Mouse (Mus musculus) adipocyte (in vitro differentiated cells): ENCODE data around the gene Vps37d.
A peak's percentile ranks its signal among the peaks of the same experiment; 100 is the strongest.

Experiments
- DNase-seq: peaks from one replicate; pipeline ENCODE4 v3.0.0-alpha.2; 2016; ENCODE audit warnings: low spot score

Vps37d gene

GRCm38 (mm10) chr5:135077564-135078481 lies at the start of gene Vps37d:
Gene Vps37d, minus strand, starts transcription at chr5:135078266.
- peak; percentile 90 for DNase-seq

- no peak for DNase-seq
These were observed 49.6 kb upstream of the Vps37d start for GRCm38 (mm10) chr5:135127669-135128068.

GRCm38 (mm10) chr5:135126121-135126520 lies 48.1 kb upstream of the Vps37d start:
- no peak for DNase-seq

DNA sequence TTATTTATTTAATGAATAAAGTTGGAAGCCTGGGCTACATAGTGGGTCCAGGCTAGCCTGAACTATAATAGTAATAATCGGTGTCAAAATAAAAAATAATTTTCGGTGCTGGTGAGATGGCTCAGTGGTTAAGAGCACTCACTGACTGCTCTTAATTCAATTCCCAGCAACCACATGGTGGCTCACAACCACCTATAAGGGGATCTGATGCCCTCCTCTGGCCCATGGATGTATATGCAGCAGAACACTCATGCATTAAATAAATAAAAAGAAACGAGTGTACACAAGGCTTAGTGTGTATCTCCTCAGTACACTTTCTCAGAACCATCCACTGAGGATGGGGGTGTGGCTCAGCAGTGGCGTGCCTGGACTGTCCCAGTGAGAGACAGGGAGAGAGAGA lies 42.7 kb upstream of the Vps37d start:
- DNase-seq = no peak

- DNase-seq = peak; percentile 92
These were observed 40.6 kb upstream of the Vps37d start for GRCm38 (mm10) chr5:135118589-135119081.

GRCm38 (mm10) chr5:135115241-135115640 lies 37.2 kb upstream of the Vps37d start:
- DNase-seq = no peak

DNA sequence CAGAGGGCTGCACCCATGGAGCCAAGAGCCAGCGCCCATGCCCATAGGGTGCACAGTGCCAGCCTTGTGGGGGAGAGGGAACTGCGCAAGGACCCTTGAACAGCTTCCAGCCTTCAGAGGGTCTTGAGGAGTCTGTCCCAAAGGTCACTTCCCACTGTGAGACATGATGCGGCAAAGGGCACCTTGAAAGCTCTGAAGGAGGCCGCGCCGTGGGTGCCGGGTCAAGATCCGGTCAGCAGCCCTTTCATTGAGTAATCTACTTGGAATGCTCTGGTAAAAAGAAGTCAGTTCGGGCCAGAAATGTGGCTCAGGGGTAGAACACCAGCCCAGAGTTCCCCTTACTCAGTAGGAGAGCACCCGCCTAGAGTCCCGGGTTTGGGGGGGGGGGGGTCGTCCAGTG lies 35.7 kb upstream of the Vps37d start:
- DNase-seq = no peak

- DNase-seq = no peak
These were observed 31.9 kb upstream of the Vps37d start for GRCm38 (mm10) chr5:135109976-135110375.

- DNase-seq = peak; percentile 40
These were observed 31.4 kb upstream of the Vps37d start for GRCm38 (mm10) chr5:135109426-135109825.

DNA sequence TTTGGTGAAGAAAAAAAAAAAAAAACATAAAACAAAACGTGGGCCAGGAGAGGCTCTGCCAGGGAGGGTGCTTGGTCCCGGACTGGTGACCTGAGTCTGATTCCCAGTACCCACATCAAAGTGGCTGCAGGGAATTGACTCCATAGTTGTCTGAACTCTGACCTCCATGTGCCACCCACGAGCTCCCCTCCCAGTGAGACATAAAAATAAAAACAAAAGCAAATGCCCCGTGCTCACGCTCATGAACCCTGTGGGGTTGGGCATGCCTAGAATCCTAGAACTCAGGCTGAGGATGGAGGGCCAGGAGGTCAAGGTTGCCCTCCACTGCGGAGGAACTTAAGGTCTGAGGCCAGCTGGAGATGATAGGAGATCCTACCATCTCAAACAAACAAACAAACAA lies 31.0 kb upstream of the Vps37d start:
- no peak for DNase-seq

DNA sequence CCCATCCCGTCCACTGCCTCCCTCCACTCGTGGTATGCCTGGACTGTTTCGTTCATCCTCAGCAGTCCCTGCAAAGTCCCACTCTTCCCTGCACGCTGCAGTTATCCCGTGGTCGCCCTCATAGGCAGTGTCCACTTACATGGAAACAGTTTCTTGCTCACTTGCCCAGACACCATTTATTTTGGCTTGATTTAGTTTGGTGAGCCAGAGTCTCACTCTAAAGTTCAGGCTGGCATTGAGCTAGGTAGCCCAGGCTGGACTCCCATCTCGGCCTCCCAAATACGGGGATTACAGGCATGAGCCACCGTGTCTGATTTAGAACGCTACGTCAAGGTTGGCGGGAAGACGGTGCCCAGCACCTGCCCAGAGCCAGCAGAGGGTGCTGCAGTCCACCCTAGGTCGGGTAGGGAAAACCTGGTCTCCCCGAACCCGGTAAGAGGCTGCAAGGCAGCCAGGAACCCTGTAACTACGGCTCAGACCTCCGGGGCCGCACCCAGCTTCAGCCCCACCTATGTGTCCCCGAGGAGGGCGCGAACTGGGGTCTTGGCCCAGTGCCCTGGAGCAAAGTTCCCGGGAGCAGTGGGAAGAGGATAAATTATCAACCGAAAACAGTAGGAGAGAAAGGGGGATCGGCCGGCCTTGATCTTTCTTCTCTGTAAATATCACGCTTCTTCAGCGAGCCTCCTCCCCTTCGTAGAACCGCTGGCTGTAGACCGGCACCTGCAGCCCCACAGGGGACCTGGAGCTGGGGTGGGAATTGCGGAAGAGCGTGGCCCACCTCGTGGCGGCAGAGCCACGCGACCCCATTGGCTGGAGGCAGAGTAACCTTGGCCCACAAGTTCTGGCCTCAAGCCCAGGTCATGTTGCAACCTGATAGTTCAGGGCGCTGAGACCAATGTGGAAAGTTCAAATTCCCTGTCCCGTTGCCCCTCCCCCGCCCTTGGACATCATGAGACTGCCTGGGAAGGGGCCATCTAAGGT lies 29.7 kb upstream of the Vps37d start:
- DNase-seq = peak; percentile 76

DNA sequence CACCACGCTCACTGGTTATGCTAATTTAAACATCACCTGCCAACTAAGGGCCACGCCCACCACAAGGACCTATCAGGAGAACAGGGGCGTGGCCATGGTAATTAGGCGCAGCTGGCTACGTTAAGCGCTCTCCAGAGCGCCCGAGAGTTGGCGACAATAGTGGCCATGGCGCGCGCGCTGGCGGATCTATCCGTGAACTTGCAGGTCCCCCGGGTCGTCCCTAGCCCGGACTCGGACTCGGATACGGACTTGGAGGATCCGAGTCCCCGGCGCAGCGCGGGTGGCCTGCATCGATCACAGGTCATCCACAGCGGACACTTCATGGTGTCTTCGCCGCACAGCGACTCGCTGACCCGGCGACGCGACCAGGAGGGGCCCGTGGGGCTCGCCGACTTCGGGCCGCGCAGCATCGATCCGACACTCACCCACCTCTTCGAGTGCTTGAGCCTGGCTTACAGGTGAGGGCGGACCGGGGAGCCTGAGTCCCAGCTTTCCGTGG lies 28.7 kb upstream of the Vps37d start:
- DNase-seq = no peak

DNA sequence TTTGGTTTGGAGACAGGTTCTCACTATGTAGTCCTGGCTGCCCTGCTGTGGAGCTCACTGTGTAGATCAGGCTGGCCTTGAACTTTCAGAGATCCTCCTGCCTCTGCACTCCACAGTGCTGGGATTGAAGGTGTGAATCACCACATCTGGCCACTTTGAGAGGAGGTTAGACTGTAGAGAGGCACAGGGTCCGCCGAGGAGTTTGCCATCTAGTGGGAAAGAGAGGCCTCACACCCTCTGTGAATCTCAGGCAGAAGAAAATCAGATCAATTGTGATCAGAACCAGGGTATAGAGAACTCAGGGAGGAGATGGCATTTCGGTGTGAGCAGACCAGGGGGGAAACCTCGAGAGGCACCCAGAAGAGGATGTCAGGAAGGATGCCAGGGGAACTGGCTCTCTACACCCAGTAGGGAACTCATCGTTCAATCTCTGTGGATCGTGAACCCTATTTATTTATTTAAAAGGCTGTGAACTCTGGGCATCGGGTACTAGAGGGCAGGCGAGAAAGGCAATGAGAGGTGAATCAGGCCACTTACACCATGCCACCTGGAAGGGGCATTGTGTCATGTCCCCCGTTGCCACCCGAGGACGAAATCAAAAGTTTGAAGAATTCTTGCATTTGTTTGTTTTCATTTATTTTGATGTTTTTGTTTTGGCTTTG lies 26.1 kb upstream of the Vps37d start:
- DNase-seq = no peak

GRCm38 (mm10) chr5:135100981-135101380 lies 22.9 kb upstream of the Vps37d start:
- DNase-seq = peak; percentile 76

GRCm38 (mm10) chr5:135089653-135090052 lies 11.6 kb upstream of the Vps37d start, which contains the start of gene Mlxipl:
Gene Mlxipl, plus strand, starts transcription at chr5:135089890.
- no peak for DNase-seq

DNA sequence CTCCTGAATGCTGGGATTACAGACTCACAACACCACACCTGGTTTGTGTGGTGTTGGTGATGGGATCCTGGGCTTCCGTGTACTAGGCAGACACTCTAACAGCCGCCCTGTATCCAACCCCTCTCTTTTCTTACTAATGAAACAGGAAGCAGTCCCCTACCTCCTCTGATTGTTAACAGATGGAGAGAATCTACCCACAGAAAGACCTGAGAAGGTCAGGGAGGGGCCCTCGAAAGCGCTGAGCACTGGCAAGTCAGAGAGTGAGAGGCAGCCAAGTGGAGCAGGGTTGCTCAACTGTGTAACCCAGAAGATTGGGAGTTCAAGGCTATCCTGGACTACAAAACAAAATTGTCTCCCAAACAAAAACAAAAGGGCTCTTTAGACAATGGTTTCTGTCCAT lies 8.8 kb upstream of the Vps37d start:
- DNase-seq = no peak

- no peak for DNase-seq
These were observed 2.5 kb upstream of the Vps37d start for GRCm38 (mm10) chr5:135080539-135080938.

- no peak for DNase-seq
These were observed 1.5 kb upstream of the Vps37d start for GRCm38 (mm10) chr5:135079578-135079977.

- DNase-seq = no peak
These were observed 380 bp upstream of the Vps37d start for GRCm38 (mm10) chr5:135078482-135078810.

GRCm38 (mm10) chr5:135076931-135077505 lies 1.0 kb downstream of the Vps37d start:
- DNase-seq = no peak

- DNase-seq = no peak
These were observed 1.7 kb downstream of the Vps37d start for GRCm38 (mm10) chr5:135076368-135076767.
